Mouse (Mus musculus) hindlimb bud, embryonic 11.5 days (tissue): Measurements from ENCODE around the gene Chn2.

ENCODE experiments used
- DNase-seq: peaks from one replicate; pipeline ENCODE4 v3.0.0-alpha.2; 2012; ENCODE audit warnings: low read depth, low spot score; ENCODE audit errors: extremely low spot score

Chn2 gene

GRCm38 (mm10) chr6:54041386-54042043 is 2.2 kb downstream of the Chn2 start:
- no peak for DNase-seq

DNA sequence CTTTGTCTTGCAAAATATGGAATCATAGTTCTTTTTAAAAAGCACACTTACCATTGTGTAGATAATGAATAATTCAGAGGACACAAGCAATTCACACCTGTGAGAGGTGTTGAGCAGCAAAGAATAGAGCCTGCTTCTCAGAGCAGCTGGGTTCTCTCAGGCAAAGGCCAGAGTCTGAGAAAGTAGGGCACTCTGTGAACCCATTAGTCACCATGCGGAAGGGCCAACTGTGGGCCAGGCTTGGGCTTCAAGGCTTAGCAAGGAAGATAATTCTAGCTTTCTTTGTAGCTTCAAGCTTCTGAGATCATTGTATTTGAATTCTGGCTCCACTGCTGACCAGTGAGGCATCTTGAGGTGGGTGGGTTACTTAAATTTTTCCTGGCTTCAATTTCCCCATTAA is 2.8 kb downstream of the Chn2 start:
- DNase-seq = no peak

GRCm38 (mm10) chr6:54043536-54043935 is 4.2 kb downstream of the Chn2 start:
- no peak for DNase-seq

DNA sequence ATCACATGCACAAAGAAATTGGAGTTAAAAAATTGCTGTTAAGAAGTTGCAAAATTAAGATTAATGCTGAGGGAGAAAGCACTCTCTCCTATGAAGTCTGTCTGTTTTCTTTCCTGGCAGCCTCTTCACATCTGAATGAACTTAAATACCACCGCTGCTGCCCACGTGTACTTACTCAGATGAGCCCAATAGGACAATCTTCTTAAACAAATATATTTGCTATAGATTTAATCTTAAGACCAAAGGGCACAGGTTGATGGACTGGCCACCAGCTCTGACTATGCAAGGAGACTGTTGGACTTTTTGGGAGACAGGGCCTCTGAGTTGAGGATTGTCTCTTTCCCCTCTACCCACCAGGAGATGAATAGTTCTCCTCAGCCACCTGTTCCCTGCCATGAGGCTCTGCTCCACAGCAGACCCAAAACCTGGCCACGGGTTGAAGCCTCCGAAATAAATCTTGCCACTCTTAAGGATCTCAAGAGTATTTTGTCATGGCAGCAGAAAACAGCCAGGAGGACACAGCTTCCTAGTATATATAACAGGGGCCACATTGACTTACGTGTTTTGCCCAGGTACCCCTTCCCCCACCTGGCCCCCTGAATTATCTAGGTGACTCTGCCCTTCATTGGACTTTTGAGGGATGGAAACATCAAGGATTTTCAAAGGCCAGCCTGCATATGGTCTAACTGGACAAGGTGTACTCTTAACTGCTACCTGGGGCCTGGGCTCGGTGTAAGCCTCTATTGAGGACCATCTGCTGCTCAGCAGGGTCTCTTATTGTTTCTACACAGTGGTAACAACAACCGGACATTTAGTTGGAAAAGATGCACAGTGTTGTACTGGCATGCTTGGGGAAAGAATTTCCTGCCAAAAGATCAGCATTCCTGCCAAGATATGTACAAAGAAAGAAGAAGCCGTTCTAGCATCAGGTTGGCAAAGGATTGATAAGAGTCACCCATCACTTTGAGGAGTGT is 6.7 kb downstream of the Chn2 start:
- DNase-seq = no peak

- no peak for DNase-seq
Observed at GRCm38 (mm10) chr6:54046884-54047747, 7.8 kb downstream of the Chn2 start.

DNA sequence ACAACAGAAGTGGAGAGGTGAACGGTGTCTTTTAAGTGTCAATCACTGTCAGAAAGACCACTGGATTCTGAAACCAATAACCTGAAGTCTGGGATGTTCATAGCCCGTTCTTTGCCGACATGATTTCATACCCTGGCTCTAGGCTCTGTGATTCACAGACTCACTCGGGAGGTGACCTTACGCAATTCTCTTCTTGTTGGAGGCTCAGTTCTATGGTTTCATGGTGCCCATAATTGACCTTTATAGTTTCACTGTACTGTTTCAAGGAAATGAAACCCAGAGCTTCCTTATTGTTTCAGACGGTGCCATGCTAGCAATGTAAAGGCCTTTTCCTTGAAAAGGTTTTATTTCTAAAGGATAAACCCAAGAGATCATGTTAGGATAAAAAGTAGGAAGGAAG is 9.4 kb downstream of the Chn2 start:
- no peak for DNase-seq

- no peak for DNase-seq
Observed at GRCm38 (mm10) chr6:54051173-54051572, 11.8 kb downstream of the Chn2 start.

DNA sequence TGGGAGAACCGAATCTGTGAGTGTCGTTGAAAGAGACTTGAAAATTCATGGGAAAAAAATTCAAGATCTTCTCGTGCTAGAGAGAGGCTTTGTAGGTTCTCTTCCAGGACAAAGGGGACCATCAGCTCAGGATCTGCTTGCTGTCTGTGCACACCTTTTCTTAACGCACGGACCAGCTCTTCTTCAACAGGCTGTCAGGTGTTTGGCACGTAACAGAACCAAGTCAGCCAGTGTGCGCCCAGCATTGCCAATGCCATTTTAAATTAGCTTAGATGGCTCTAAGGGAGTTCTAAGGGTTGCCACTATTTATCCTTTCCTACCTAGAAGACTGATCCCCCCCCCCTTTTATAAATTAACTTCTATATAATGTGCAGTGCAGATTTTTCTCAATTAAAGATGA is 12.8 kb downstream of the Chn2 start:
- DNase-seq = no peak

DNA sequence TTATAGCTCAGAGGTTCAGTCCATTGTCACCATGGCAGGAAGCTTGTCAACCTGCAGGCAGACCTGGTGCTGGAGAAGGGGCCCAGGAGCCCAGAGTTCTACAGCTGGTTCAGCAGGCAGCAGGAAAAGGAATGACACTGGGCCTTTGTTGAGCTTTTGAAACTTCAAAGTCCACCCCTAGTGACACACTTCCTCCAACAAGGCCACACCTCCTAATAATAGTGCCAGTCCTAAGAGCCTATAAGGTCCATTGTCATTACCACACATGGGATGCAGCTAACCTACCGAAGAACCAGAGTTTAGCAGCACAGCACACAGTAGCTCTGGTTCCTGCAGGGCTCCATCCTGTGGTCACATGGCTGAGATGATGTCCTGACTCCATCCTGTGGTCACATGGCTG is 13.3 kb downstream of the Chn2 start:
- DNase-seq = no peak

DNA sequence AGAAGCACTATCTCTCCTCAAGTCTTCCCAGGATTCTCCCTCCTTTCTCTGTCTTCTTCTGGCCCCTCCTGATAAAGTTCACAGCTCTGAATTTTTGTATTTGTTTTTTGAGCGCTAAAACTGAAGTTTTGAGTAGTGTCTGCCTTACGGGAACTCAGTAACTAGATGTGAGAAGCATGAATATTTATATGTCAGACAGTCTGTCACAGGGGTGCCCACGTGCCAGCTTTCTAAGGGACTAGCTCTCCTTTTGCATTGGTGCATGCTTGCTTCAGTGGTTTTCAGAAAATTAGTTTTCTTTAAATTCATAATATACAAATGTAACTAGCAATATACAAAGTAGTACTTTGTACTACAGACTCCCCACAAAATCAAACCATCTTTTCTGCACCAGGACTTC is 14.0 kb downstream of the Chn2 start:
- DNase-seq = no peak

DNA sequence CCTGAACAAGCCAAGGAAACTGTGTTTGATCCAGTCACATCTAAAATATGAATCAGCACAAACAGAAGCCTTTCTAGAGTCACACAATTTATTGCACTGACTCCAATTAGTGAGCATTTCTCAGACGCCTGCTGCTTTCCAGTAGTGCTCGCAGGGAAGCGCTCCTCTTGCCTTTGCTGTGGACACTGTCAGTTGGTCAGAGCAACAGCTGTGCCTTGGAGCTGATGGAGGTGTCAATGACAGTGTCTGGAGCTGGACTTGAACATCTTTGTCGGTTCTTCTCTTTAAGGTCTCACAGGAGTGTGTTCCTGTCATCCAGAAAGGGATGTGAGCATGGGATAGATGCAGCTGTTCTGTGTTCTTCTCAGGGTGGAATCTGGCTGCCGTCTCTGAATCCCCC is 16.0 kb downstream of the Chn2 start:
- no peak for DNase-seq

DNA sequence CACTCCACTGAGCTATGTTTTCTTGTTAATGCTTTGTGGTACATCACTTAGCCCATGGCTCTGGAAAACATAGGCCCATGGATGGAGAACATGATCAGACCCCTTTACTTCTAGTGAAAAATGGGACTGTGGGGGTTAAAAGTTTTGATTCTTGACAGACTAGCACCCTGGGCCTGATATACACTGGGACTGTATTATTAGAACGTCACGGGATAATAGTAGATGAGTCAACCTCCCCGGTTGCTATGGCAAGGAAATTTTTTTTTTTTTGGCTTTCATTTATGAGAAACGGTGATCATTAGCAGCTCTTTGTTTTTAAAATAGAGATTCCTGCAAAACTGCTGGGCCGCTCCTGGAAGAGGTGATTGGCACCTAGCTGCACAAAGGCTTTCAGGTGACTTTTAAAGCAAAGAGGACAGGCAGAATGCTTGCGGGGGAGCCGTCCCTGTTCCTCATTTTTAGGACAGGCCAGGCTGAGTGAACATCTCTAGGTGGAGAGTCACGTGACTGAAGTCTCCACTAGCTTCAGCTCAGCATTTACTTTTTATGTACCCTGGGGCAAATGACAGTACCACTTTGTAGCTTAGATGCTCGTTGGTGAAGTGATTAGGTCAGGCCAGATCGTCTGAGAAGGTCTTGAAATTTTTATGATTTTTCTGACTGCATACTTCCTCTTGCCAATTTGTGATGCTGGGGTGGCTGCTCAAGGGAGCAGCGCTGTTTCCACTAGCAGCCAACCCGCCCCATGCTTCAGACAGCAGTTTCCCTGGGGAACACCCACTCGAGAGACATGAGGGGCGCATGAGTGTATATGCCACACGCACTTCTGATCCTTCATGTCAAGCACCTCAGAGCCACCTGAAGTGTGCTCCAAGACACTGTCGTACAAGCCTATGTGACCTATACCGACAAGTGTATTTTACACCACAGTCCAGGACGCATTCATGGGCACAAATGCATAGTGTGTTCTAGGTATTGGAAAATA is 17.5 kb downstream of the Chn2 start:
- no peak for DNase-seq

GRCm38 (mm10) chr6:54057661-54058060 is 18.3 kb downstream of the Chn2 start:
- no peak for DNase-seq

DNA sequence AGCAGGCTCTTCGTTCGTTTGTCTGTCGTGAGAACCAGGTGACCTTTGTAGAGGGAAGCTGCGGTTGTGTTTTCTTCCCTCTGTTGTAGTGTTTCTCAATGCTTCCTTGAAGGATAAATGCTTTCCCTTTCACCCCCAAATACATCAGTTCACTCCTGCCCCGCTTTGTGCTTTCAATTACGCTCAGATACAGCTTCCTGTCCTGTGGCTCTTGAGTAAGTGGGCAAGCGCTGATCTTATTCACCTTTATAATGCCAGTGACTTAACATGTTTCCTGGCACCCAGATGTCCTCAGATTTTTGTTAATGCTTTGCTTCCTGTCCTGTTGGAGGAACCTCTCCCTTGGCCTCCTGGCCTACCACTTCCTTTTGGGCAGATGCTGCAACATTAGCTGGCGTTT is 19.5 kb downstream of the Chn2 start:
- DNase-seq = no peak

DNA sequence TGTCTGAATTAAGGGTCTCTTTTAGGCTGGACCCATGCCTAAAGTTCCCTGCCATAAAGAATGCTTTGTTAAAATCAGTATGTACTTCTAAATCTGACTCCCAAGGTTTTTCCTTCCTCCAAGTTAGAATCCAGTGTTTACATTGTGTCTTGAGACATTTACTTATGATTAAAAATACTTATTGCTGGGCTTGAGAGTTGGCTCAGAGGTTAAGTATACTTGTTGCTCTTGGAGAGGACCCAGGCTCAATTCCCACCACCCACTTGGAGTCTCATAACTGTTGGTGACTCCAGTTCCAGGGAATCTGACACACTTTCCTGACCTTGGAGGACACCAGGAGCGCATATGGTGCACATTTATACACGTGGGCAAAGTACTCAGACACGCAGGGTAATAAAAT is 20.9 kb downstream of the Chn2 start:
- DNase-seq = no peak

DNA sequence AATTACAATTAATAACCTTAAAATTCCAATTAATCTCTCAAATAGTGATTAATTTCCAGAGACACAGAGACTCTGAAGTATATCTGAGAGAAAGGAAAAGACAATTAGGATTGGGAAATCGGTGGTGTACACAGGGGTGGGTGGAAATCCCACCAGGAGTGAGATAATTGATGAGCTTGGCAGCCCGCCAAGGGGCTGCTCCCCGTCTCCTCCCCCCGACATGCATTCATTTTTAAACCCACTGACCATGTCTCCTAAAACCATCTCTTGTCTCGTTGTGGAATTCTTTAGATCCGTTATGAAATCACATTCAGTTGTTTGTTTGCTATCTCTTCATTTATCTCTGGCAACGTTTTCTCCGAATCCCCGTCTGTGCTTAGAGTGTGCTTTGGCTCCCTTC is 22.0 kb downstream of the Chn2 start:
- DNase-seq = no peak

- DNase-seq = no peak
Observed at GRCm38 (mm10) chr6:54063878-54064277, 24.5 kb downstream of the Chn2 start.

GRCm38 (mm10) chr6:54067380-54067779 is 28.0 kb downstream of the Chn2 start:
- no peak for DNase-seq

GRCm38 (mm10) chr6:54068882-54069281 is 29.5 kb downstream of the Chn2 start:
- no peak for DNase-seq

DNA sequence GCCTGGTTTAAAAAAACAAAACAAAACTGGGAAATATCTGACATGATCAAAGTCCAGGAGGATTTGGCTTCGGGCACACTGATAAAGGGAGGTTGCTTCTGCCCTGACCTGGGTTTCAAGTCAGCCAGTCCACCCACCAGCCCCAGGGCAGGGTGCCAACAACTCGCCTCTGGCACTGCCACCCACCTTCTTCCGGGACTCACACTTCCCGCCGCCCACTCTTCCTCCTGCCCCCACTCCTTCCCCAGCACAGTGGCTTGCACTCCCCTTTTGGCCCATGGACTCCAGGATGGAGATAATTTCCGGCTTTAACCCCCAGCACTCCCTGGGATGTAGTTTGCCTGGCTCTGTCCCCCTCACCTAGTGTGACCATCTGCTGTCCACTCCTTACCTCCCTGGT is 31.4 kb downstream of the Chn2 start:
- DNase-seq = no peak
